Mouse (Mus musculus): ENCODE measurements at regions not wholly inside any gene's neighbourhood (a gene's known extent, or its start where the extent isn't known, plus 50 kb on each side); places are given as distances from the start of the nearest gene placed in this dataset.

DNA sequence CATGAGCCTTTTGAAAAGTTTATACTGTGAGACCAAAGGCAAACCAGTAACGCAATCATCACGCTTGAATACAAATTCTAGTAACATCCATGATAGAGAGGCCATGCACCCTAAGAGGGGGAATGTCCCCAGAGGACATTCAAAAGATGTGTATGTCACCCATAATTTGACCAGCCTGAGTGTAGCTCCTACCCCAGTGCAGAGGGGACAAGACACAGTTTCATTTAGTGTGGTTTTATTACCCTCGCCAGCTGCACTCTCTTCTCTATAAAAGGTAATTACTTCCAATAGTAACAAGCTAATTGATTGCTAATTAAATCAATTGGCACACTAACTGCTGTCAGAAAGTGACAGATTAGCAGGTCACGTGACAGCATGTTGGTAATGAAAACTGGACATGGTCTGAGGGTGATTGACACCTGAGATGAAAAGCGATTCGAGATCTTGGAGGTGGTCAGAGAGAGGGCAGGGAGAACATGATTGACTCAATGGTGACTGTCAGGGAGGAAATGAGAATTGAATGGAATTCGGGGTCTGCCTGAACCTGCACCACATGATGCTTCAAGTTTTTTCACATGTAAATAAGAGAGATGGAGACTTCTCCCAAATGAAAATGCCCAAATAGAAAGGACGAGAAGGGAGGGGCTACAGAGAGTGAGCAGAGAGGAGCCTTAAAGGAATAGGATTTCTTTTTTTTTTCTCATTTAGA, 309.9 kb downstream of the En1 start:
- no peak for DNase-seq

DNA sequence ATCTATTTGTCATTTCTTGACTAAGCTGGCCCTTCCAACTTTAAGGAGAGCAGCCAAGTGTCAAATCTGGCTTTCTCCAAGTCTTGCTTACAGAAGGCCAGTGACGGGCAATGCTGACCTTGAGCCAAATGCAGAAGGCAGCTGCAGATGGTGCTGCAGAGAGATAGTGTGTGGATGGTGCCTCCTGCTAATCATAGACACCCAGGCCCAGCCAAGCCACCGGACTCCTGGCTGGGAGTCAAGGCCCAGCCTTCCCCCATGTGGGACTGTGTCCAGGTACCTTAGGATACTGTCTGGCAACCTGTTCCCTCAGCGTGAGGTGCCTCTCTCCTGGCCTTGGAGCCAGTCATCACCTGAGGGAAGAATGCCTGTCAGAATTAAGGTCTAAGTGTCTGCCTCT, 319.3 kb downstream of the En1 start:
- DNase-seq, result no peak

DNA sequence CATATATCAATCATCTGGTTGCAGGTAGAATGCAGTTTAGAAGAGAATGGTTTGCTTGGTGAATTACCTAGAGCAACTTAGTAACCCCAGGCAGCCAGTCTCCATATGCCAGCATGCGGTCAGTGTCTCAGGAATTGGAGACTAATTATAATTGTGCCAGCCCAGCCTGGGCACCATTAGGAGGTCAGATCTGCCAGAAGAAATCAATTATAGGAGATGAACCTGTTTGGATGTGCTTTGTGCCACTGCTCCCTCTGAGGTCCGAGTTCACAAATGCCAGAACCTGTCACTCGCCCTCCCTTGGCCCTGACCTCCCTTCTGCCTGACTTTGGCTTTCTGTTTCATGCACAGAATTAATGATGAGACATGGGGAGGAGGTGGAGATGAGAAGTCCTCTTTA, 323.1 kb downstream of the En1 start:
- DNase-seq, result no peak

DNA sequence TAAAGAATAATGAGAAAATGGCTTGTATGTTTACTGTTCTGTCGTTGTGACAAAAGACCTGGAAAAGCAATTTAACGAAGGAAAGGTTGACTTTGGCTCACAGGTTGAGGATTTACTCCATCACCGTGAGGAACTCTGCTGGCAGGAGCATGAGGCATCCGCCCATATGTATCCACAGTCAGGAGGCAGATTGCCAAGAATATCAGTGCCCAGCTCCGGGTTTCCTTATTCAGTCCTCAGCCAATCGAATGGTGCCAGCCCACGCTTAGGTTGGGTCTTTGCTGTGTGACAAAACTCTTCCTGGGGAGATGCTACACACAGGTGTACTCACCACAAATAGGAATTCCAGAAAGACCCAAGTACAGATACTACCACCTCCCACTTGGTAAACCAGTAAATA, 327.9 kb downstream of the En1 start:
- DNase-seq, result no peak

DNA sequence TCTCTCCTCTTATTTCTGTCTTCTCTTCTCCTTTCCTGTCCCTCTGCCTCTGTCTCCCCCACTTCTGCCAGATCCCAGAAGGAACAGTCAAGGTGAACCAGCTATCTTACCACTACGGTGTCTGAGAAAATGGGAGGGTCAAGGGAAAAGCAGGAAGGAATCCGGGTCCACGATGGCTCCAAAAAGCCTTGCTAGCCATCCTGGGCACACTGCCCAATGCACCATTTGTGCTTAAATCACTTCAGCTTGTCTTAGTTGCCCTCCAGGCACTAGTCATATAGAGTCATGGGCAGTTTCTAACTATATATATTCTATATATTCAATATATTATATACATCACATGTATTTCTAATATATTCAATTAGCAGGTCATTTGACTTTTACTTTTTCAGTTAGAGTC, 333.1 kb downstream of the En1 start:
- DNase-seq, result no peak

DNA sequence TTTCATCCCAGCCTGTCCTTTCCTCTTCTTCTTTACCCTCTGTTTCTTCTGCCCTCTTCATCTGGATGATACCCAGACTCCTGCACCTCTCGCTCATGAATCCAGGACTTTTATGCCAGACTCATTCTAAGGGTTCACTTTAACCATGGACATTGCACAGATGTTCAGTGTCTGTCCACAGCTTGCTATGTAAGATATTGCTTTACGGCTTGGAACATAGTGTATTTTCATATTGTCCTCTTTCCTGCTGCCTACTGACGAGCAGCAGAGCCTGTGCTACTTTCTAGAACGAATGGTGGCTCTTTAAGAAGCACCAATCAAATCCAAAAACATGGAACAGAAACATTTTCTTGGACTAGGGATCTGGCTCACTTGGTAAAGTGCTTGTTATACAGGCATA, 341.5 kb downstream of the En1 start:
- DNase-seq, result no peak

DNA sequence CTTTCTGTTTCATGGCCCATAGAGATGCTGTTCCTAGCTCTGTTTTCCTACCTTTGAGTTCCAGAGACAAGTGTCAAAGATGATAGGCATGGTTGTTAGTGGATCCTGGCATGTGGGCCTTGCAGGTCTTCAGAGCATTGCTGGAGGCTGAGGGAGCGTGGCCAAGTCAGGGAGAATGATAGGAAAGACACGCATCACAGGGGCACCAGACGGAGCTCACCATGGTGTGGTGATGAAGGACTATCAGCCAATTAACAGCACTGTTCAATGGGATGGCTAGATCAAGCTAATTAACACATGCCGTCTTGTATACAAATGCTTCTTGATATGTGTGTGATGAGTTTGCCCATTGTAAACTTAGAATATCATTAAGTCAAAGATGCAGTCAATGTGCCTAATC, 344.1 kb downstream of the En1 start:
- DNase-seq, result no peak

DNA sequence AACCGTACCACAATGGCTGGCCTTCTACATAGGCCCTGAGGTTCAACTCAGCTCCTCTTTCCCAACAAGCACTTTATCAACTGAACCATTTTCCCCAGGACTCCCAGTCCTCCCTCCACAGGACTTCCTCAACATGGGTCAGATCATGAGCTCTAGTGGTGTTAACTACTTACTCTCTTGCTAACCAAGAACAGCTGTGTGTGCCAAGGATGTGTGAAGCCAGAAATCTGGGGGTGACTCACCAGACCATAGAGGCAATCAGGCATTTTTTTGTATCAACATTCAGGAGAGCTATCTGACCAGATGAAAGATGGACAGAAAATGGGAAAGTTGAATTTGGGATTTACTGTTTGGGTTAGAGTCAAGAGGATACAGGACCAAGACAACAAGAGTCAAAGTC, 359.0 kb downstream of the En1 start:
- DNase-seq, result no peak

DNA sequence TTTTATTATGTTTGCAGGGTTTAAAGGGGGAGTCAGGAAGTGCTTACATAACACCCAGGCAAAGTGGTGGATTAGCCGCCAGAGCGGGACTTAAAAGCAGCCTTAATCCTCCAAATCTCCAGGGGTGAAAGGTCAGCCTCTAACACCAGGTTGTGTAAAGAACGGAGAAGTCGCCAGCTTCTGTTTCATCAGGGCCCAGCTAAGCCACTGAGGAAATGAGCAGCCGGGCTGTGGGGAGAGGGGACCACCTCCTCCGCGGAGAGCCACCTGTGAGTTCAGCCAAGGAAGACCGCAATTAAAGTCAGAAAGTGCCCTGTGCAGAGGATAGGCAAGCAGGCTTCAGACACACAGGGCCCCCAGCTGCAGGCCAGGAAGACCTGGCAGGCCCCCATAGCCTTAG, 359.8 kb downstream of the En1 start:
- DNase-seq, result peak; percentile 4 to 5

DNA sequence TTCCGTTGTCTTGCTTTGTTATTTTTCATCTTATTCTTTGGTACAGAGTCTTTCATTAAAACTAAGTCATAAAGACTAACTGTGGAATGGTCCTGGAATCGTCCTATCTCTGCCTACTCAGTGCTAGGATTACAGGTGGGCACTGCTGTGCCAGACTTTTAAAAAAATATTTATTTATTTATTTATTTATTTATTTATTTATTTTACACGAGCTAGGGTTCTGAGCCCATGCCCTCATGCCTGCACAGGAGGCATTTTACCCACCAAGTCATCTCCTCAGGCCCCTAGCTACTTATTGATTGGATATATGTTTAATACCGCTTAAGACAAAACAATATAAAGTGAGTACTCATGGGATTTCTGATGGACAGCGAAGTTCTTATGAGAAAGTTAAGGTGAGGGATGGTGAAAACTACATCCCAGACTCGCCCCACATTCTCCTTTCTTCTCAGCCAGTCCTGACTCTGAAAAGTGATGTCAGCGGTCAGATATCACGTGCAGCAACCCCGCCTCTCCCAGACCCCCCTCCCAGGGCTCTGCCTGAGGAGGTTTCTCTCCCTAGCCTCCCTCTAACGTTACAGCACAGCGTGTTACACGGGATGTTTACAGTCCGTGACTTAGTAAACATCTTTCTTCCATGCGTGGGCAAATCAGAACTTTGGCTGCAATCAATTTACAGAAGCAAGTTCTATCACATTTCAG, 361.4 kb downstream of the En1 start:
- peak; percentile 11 for DNase-seq

DNA sequence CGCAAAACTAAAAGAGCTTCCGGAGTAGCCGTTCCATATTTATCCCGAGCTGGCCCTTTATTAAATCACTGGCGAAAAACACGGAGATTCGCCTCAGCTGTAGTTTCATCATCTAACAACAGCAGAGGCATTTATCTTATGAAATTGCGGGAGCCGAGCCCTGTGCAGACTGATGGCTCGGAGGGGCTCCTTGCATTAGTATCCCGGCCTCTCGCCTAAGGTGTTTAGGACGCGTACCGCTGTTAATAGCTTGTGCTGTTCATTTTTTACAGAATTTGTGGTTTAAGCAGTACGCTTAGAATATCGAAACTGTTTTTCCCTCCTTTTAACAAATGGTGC, 361.9 kb downstream of the En1 start:
- no peak for DNase-seq

DNA sequence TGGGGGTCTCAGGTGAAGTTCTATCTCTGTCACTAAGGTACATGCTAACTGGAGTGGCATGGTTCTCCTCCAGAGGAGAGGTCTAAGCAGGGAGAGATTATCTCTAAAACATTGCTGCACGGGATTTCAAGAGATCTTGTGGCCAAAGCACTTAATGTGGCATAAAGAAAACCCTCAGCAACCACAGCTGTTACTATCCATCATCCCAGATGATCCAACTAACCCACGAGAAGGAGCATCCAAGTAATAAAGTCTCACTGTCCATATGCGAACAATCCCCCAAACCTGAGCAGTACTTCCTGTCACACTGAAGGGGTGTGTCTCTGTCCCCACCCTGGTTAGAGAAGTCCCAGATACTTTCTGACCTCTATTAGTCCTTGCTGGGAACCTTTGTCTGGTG, 363.9 kb downstream of the En1 start:
- no peak for DNase-seq

DNA sequence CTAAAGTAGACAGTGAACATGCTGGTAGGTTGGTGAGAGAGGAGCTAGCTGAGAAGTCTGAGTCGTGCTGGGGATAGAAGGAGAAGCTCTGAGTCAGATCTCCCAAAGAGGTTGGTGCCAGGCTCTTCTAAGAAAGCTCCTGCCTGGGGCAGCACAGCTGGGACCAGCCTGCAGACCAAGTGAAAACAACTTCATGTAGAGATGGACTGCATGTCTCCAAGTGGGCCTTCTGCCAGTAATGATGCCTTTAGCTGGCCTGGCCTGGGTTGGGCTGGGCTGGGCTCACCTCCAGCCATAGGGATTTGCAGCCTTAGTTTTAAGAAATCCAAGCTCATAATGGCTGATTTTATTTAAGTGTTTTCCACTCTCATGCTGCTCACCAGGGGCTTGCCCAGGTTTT, 357.7 kb downstream of the Insig2 start:
- DNase-seq, result no peak

DNA sequence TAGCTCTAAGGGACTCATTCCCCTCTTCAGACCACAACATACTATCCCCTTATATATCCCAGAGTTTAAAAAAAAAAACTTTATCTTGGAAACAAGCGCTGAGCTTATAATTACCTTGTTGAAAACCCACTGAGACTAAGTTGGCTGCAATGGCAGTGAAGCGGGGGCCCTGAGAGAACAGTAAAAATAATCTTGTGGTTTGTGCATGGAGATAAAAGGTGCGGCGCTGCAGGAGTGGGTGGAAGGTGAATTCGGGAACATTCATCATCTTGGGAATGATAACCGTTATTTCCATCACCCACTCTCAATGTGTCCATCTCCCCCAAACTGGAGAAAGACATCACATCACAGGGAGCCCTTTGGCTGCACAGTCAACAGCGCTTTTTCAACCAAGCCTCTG, 327.9 kb downstream of the Insig2 start:
- no peak for DNase-seq

DNA sequence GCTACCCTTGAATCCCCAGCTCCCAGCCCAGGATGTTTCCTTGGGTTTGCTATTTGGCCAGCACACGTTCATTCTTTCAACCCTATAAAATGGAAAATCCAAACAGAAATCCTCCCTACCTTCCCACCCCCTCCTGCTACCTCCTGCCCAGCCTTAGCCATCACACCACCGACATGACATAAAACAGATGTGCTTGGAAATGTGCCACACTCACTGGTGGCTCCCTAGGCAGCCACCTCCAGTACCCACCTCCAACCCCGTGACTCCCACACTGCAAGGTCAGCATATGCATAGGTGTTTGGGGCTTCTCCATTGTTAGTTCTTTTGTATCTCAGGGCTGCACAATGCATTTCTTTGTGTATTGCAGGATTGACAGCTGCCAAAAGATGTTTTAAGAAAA, 327.2 kb downstream of the Insig2 start:
- DNase-seq, result no peak

DNA sequence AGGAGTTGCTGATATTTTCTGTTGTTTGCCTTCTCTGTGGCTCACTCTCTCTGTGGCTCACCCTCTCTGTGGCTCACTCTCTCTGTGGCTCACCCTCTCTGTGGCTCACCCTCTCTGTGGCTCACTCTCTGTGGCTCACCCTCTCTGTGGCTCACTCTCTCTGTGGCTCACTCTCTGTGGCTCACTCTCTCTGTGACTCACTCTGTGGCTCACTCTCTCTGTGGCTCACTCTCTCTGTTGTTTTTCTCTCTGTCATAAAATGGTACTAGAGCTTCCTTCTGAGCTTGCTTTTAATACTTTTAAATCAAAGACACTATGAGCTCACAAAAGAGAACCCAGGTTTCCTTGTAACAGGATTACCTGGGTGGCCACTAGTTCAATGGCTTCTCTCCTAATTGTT, 320.3 kb downstream of the Insig2 start:
- DNase-seq, result no peak

DNA sequence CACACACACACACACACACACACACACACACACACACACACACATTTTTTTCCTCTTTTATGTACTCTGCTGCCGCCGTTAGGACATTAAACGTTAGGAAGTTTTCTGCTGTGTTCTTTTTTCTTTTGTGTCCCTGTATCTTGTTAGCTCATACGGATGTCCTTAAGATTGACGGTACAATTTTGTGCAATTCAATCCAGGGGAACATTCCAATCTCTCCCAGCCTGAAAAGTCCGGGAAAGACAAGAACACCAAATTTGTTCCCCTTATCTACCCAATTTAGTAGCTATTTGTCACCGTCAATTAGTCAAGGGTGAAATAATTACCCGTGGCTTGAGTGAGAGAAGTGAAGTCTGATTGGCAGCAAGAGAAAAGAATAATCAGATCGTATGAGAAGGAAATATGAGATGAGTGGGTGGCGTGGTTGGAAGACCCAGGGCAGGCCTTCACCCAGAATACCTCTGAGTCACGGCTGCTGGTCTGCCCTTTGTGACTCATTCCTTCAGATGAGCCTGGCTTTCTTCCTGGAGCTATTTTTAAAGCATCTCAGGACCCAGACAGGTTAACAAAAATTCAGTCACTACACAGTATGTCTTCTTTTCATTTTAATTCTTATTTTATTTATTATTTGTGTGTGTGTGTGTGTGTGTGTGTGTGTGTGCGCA, 318.4 kb downstream of the Insig2 start:
- DNase-seq, result peak in 1 of 2 experiments; percentile 2

DNA sequence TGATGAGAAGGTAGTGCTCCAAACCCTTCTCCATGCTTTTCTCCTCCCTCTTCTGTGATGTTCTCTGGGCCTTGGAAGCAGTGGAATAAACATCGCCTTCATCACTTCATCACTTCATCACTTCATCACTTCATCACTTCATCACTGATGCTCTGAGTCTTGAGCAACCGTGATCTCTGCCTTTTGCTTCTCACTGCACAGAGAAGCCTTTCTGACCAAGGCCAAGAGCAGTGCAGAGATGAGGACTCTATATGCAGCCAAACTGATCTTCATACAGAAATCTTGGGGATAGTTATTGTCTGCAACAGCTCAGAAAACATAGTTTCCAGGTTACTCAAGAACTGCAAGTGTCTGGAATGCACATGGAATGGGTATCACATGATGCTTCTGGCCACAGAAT, 303.0 kb downstream of the Insig2 start:
- no peak for DNase-seq

DNA sequence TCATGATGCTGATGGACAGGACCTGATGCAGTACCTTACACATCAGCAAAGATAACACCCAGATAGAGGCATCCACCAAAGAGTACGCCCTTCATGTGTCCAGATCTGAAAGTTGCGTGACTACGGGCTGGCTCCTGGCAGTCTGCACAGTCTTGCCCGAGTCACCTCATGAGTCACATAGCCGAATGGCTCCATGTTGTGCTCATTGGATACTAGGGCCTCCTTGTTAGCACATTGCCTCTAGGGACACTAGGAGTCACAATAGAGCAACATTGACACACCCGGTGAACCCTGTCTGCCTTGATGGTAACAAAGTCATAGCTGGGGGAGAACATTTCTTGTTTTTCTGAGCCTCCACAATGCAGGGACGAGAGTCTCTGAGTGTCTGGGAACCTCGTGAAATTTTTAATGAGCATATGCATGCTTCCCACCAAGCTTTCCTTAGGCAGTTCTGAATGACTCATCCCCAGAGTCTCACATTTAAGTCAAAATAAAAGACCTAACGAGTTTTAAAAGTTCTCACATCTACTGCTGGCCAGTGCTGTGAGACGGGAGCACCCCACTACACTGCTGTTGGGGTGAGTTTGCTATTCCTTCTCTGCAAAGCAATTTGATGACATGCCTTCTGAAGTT, 297.5 kb downstream of the Insig2 start:
- no peak for DNase-seq

DNA sequence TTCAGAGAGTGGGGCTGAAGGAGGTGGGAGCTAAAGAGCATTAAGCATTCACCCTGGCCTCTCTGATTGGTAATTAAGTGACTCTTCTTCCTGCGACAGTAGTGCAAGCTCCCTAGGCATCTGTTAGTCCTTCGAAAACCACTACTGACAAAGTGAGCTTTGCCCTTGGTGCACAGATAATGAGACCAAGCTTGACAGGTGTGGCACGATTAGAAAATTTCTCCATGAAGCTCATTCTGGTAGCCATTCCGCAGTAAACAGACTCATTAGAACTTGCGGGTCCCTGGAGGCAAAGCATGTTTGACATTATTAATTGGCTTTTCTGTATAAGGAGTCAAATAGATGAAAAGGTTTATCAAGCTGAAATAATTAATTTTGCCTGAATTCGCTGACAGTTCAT, 285.8 kb downstream of the Insig2 start:
- no peak for DNase-seq

DNA sequence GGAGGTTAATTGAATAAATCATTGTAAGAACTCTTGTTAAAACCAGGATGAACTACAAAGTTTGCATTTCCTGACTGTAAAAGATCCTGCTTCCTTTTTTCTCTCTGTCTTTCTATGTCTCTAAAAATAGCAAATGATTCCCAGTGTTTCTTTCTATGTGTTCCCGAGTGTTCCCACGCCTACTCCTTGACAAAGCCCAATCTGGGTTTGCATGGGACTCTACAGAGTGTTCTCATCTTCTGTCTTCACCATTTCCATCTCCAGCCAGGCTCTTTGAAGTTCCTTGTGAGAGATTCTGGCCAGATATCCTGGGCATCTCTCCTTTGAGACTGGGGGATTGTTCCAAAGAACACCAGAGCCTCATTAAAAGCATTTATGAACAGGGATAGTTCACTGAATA, 285.0 kb downstream of the Insig2 start:
- no peak for DNase-seq

DNA sequence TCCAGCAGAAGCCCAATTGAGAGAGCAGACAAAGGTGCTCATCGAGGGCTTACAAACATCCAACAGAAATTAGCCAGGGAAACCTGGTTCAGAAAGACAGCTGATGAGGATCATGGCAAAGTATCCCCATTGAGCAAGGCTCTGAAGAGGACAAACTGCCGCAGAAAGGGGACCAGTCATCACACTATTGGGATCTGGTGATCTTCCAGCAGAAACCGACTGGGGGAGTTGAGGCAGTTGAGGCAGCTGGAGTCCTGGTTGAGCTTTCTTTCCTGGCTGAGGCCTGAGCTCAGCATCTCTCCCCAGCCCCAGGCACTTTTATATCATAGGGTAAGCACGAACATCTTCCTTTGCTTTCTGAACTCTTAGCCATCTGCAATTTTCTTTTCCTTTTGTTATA, 282.7 kb downstream of the Insig2 start:
- no peak for DNase-seq

DNA sequence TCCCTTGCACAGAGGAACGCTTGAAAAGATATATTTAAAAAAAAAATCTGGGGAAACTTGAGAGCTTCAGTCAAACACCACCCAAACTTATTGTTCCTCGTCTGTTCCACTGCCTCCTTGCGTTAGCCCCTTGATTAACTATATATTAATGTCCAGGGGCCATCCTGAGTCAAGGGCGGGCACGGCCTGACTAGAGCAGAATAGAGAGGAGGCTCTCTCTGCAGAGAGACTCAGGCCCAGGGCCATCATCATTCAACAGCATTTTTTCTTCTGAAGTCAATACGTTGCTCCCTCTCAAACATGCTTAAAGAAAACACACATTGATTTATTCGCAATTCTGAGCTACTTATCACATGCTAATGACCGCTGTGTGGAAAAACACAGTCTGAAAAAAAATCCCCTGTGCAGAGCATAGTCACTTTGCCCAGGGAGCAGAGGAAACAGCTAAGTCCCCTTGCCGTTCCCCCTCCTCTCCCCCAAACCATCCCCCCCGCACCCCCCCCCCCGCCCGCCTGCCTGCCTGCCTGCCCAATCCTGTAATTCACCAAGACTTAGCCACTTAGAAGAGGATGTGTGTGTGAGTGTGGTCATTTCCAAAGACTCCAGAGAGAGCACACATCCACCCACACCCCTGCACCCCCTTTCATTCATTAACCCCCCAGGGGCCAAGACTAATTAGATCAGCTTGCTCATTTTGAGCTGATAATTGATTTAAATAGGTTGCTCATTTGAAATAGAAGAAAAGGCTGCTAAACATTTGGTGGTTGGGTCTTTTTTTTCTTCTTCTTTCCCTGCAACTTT, 281.5 kb downstream of the Insig2 start:
- no peak for DNase-seq

All from kidney, postnatal 4 days (tissue).